Mouse (Mus musculus): ENCODE data around the gene Faim2.

The Faim2 gene

GRCm38 (mm10) chr15:99527629-99528353 is at the start of gene Faim2:
Gene Faim2, minus strand, starts transcription at chr15:99528165.
- CTCF ChIA-PET, result interaction anchor here in 3 of 4 experiments (0.6 to 1.6 kb wide), 18 partner anchors 9 to 486 kb away, joined by 3 to 8 read pairs (median 3); partner anchors contain the start of genes Cox14 (in 1 of the 3) and Gm17349 (in 1 of the 3)
- POLR2A ChIA-PET, result interaction anchor here in 2 of 4 experiments (0.6 to 1.1 kb wide), 4 partner anchors 15 to 151 kb away, joined by 3 to 5 read pairs (median 3); no protein-coding TSS in a partner anchor

DNA sequence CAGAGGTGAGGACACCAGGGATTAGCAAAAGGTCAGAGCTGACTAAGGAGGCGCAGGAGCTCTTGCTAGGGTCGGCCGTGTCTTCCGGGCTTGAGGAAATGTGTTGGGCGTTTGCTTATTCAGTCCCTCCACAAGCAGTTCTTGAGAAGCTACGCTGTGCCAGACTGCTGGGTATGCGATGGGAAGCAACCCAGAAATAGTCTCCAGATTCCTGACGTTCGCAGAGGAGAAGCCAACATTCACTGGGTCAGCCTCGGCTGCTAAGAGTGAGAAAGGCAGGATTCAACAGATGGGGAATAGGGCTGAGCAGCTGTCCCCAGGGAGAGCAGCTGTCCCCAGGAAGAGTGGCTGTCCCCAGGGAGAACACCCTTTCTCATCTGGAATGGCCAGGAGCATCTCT is 41.2 kb upstream of the Faim2 start:
- ChIA-PET CTCF (interaction anchor here (0.5 to 1.3 kb wide), 9 partner anchors 9 to 339 kb away, joined by 3 to 7 read pairs (median 4); no protein-coding TSS in a partner anchor), POLR2A (interaction anchor here in 2 of 4 experiments (0.7 to 1.2 kb wide), 3 partner anchors 14 to 32 kb away, joined by 3 read pairs; no protein-coding TSS in a partner anchor)

DNA sequence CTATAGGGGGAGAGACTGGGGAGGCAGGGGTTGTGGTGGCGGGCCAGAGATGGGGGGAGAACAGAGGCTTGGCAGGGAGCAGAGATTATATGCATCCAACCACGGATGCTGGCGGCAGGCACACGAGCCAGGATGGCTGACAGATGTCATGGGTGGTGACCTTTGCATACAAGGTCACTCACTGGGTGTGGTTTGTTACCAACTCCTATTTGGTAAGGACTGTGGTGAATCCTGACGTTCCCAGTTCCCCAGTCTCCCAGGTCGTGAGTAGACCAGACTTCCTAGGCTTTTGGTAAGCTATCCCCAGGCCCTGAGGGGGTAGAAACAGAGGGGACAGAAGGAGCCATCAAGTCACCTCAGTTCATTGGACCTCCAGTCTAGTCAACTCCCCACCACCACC is 40.7 kb upstream of the Faim2 start:
- POLR2A ChIA-PET, result interaction anchor here in 2 of 4 experiments (0.6 to 1.2 kb wide), 4 partner anchors 10 to 32 kb away, joined by 3 read pairs; no protein-coding TSS in a partner anchor

GRCm38 (mm10) chr15:99567371-99567770 is 39.4 kb upstream of the Faim2 start:
- ChIA-PET POLR2A (no interaction called here), CTCF (interaction anchor here in 2 of 4 experiments (0.6 to 1.7 kb wide), 3 partner anchors 27 to 247 kb away, joined by 3 to 5 read pairs (median 5); no protein-coding TSS in a partner anchor)

More for the DNA sequence above, 40.7 kb upstream of the Faim2 start:
- CTCF ChIA-PET, result interaction anchor here (0.5 to 1.7 kb wide), 9 partner anchors 9 to 340 kb away, joined by 3 to 5 read pairs (median 4); no protein-coding TSS in a partner anchor

DNA sequence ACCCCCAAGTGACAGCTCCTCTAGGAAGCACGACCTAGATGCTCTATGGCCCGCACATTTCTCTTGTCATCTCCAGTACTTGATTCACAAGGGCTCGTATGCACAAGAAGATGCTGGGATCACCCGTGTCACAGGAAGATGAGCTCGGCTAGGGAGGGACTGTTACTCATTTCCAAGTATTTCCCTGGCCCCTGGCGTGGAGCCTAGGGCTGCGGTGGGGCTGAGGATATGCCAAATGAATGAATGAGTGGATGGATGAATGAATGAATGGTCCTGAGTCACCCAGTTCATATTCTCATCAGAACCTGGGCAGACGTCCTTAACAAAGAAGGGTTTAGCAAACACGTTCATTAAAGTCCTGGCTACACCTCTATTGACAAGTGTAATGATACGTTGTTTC is 32.3 kb upstream of the Faim2 start:
- ChIA-PET POLR2A (no interaction called here), CTCF (interaction anchor here in 3 of 4 experiments (0.6 to 1.8 kb wide), 5 partner anchors 9 to 145 kb away, joined by 3 to 11 read pairs (median 4); no protein-coding TSS in a partner anchor)

GRCm38 (mm10) chr15:99558947-99559346 is 31.0 kb upstream of the Faim2 start:
- CTCF ChIA-PET, result interaction anchor here (0.5 to 1.8 kb wide), 14 partner anchors 8 to 441 kb away, joined by 3 to 6 read pairs (median 3); partner anchors contain the start of genes Asic1 (in 1 of the 4) and Bcdin3d (in 1 of the 4)
- POLR2A ChIA-PET, result interaction anchor here in 2 of 4 experiments (0.6 to 0.7 kb wide), 2 partner anchors 28 to 1543 kb away, joined by 3 to 4 read pairs; no protein-coding TSS in a partner anchor

- POLR2A ChIA-PET, result no interaction called here
- CTCF ChIA-PET, result interaction anchor here in 2 of 4 experiments (0.6 to 1.2 kb wide), 3 partner anchors 42 to 816 kb away, joined by 3 read pairs; no protein-coding TSS in a partner anchor
Measured at GRCm38 (mm10) chr15:99553767-99554166, 25.8 kb upstream of the Faim2 start.

GRCm38 (mm10) chr15:99549901-99550300 is 21.9 kb upstream of the Faim2 start:
- ChIA-PET POLR2A (interaction anchor here in 2 of 4 experiments (0.6 to 1.0 kb wide), 5 partner anchors 22 to 801 kb away, joined by 3 to 4 read pairs (median 3); partner anchors contain the start of gene Faim2 (in 1 of the 2)), CTCF (interaction anchor here (0.6 to 1.3 kb wide), 8 partner anchors 9 to 299 kb away, joined by 3 to 16 read pairs (median 5); partner anchors contain the start of gene Faim2 (in 1 of the 4))

DNA sequence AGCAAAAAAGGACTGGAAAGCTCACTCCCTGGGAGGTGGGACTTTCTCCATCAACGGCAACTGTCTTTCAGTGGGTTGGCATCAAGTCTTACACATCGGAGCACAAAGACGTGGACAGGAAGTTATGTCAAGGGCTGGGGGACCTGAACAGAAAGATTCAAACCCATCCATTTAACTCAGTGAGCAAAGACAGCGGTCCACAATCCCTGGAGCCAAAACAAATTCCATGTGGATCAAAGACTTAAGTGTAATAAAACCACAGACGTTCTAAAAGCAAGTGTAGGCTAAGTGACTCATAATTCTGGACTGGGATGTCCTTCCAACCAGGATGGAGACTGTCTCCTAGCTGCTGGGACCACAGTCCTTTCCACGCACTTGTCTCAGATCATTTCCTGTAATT is 19.8 kb upstream of the Faim2 start:
- CTCF ChIA-PET, result interaction anchor here in 1 of 4 experiments (1.1 kb wide), 1 partner anchor 20 kb away, joined by 4 read pairs; the partner anchor contains the start of gene Faim2
- POLR2A ChIA-PET, result interaction anchor here in 1 of 4 experiments (1.4 kb wide), 1 partner anchor 9 kb away, joined by 3 read pairs; no protein-coding TSS in a partner anchor

GRCm38 (mm10) chr15:99546596-99546995 is 18.6 kb upstream of the Faim2 start:
- ChIA-PET POLR2A (interaction anchor here in 3 of 4 experiments (0.6 to 1.9 kb wide), 5 partner anchors 10 to 772 kb away, joined by 3 to 7 read pairs (median 3); no protein-coding TSS in a partner anchor), CTCF (interaction anchor here in 3 of 4 experiments (0.6 to 1.2 kb wide), 4 partner anchors 13 to 130 kb away, joined by 3 to 6 read pairs (median 3); no protein-coding TSS in a partner anchor)

GRCm38 (mm10) chr15:99544047-99544446 is 16.1 kb upstream of the Faim2 start:
- ChIA-PET CTCF (interaction anchor here in 1 of 4 experiments (1.1 kb wide), 1 partner anchor 52 kb away, joined by 3 read pairs; no protein-coding TSS in a partner anchor), POLR2A (interaction anchor here in 3 of 4 experiments (0.6 to 1.6 kb wide), 10 partner anchors 11 to 135 kb away, joined by 3 to 5 read pairs (median 3); no protein-coding TSS in a partner anchor)

DNA sequence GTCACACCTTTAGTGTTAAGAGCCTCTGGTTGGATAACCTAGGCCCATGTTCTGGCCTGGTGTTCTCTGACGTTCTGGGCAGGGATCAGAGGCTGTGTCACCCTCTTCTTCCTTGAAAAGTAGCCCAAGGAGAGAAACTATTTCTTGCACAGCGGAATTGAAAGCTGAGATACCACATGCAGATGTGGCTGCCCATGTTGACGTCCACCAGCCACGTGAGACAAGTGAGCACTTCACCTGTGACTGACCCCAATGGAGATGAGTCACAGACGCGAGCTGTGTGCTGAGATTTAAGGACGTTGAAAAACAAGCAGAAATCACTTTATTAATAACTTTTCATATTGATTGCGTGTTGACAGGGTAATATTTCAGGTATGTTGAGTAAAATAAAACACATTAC is 11.9 kb upstream of the Faim2 start:
- CTCF ChIA-PET, result interaction anchor here in 2 of 4 experiments (0.5 to 1.2 kb wide), 4 partner anchors 12 to 185 kb away, joined by 3 to 12 read pairs (median 4); partner anchors contain the start of genes Cox14 (in 1 of the 2) and Faim2 (in 1 of the 2)
- POLR2A ChIA-PET, result interaction anchor here in 1 of 4 experiments (0.9 kb wide), 1 partner anchor 9 kb away, joined by 3 read pairs; no protein-coding TSS in a partner anchor

- ChIA-PET CTCF (interaction anchor here in 3 of 4 experiments (0.5 to 1.1 kb wide), 5 partner anchors 32 to 1460 kb away, joined by 3 to 5 read pairs (median 5); no protein-coding TSS in a partner anchor), POLR2A (interaction anchor here in 3 of 4 experiments (0.6 to 1.6 kb wide), 7 partner anchors 31 to 603 kb away, joined by 3 to 4 read pairs (median 3); no protein-coding TSS in a partner anchor)
Measured at GRCm38 (mm10) chr15:99536889-99537862, 9.2 kb upstream of the Faim2 start.

DNA sequence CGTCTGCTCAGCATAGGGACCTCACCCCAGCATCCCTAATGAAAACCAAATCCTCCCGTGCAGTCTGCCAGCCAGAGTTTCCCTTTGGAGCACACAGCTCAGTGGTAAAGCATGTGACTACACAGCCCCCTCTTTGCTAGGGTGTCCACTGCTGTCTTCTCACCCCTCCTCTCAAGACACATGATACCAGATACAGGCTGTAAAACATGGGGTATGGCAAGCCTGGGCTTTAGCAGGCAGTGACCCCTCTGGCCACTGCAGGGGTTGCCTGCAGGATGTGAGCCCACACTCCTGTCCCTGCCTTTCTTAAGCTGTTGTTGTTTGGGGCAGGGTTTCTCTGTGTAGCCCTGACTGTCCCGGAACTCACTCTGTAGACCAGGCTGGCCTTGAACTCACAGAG is 4.1 kb upstream of the Faim2 start:
- CTCF ChIA-PET, result interaction anchor here in 3 of 4 experiments (0.7 to 1.3 kb wide), 5 partner anchors 17 to 183 kb away, joined by 3 to 5 read pairs (median 3); partner anchors contain the start of gene Nckap5l (in 1 of the 3)
- POLR2A ChIA-PET, result interaction anchor here in 2 of 4 experiments (1.2 to 1.8 kb wide), 4 partner anchors 8 to 194 kb away, joined by 3 to 4 read pairs (median 3); no protein-coding TSS in a partner anchor

DNA sequence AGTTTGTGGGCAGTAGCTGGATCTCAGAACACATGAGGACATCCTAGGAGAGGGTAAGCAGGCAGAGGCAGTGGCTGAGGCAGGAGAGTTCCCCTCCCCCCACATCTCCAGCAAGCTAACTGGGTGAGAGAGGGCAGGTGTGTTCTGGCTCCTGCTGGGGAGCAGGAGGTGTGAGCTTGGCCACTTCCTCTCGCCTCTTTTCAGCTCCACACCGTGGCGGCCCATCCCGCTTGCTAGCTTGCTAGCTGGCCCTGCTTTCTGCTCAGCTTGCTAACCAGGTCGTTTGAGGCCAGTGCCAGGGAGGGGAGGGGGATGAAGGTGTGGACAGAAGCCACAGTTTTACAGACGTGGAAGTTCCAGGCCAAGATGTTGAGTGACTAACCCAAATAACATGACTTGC is 3.2 kb upstream of the Faim2 start:
- CTCF ChIA-PET, result interaction anchor here in 3 of 4 experiments (0.6 to 1.3 kb wide), 5 partner anchors 34 to 184 kb away, joined by 3 to 5 read pairs (median 4); no protein-coding TSS in a partner anchor
- POLR2A ChIA-PET, result interaction anchor here in 3 of 4 experiments (0.6 to 1.8 kb wide), 8 partner anchors 8 to 195 kb away, joined by 3 to 4 read pairs (median 3); no protein-coding TSS in a partner anchor

- ChIA-PET POLR2A (no interaction called here), CTCF (interaction anchor here in 1 of 4 experiments (1.6 kb wide), 1 partner anchor 9 kb away, joined by 5 read pairs; no protein-coding TSS in a partner anchor)
Measured at GRCm38 (mm10) chr15:99526681-99527080, 1.3 kb downstream of the Faim2 start.

- ChIA-PET CTCF (no interaction called here), POLR2A (no interaction called here)
Measured at GRCm38 (mm10) chr15:99520306-99520705, 7.7 kb downstream of the Faim2 start.
